Mouse (Mus musculus) liver, adult 2 months (tissue): ENCODE results near the gene Rcn3. TPM values are rescaled to one million over a fixed set of nuclear protein-coding genes. Genes with fewer than 3 reads are reported as not detected.

Experiments used
- DNase-seq: peaks from one replicate; pipeline ENCODE4 v3.0.0-alpha.2; 2011; ENCODE audit warnings: low read depth, low spot score; ENCODE audit errors: extremely low read depth
- H3K27ac ChIP-seq: fragments of 200-500 bp; replicated peaks from 2 replicates; pipeline ENCODE4 v1.5.1; 2012; ENCODE audit warnings: low read depth, mild to moderate bottlenecking, control low read depth, inconsistent platforms, low read length; ENCODE audit not compliant: insufficient read depth
- H3K27me3 ChIP-seq: fragments of 200-500 bp; 2 replicates; pipeline ENCODE4 v1.6.1; 2012; ENCODE audit warnings: mild to moderate bottlenecking, moderate library complexity, low read length, inconsistent platforms; ENCODE audit not compliant: control insufficient read depth, insufficient read depth
- H3K36me3 ChIP-seq: fragments of 200-500 bp; 2 replicates; pipeline ENCODE4 v1.6.1; 2012; ENCODE audit warnings: low read length, inconsistent platforms; ENCODE audit not compliant: control insufficient read depth, insufficient read depth
- H3K4me1 ChIP-seq: fragments of 200-500 bp; 2 replicates; pipeline ENCODE4 v1.6.1; 2011; ENCODE audit warnings: low read length; ENCODE audit not compliant: control insufficient read depth, insufficient read depth
- H3K4me3 ChIP-seq: fragments of 200-500 bp; 2 replicates; pipeline ENCODE4 v1.5.1; 2011; ENCODE audit warnings: low read depth, mild to moderate bottlenecking, control low read depth, low read length, moderate library complexity; ENCODE audit not compliant: insufficient read depth
- H3K79me2 ChIP-seq: fragments of 200-500 bp; 2 replicates; pipeline ENCODE4 v1.6.1; 2012; ENCODE audit warnings: inconsistent platforms, mild to moderate bottlenecking, low read length, moderate library complexity; ENCODE audit not compliant: control insufficient read depth, insufficient read depth
- H3K9ac ChIP-seq: fragments of 200-500 bp; 2 replicates; pipeline ENCODE4 v1.6.1; 2012; ENCODE audit warnings: low read depth, mild to moderate bottlenecking, control low read depth, inconsistent platforms, low read length
- CTCF ChIP-seq: fragments of 200-500 bp; IDR thresholded peaks from 2 replicates; pipeline ENCODE4 v1.5.1; 2011; ENCODE audit warnings: low read depth, low read length, control low read depth
- POLR2A ChIP-seq: fragments of 200-500 bp; IDR thresholded peaks from 2 replicates; pipeline ENCODE4 v1.6.1; 2011; ENCODE audit warnings: low read length, control low read depth; ENCODE audit not compliant: insufficient read depth; ENCODE audit errors: extremely low read depth
- WGBS: fragments of 180-500 bp; shearing (Covaris S2); methylation state at CpG from one replicate; pipeline ENCODE4 v1.1.7; 2018; 5-methylcytosine and 5-hydroxymethylcytosine counted together
- polyA plus RNA-seq: library from polyadenylated mRNA; depleted of rRNA; stranded (reverse); fragments of >200 nt; gene quantifications from 2 replicates; pipeline ENCODE4 v1.2.3, GENCODE M21; 2012; rRNA removed
- total RNA-seq: library from RNA; depleted of rRNA; stranded (reverse); fragments of >200 nt; gene quantifications from 2 replicates; pipeline ENCODE4 v1.2.3, GENCODE M21; 2014; rRNA removed

Gene Rcn3
- total RNA-seq, result 6.7 and 8.8 TPM in 2 replicates
- 14.9 and 16.3 TPM in 2 replicates for polyA plus RNA-seq

DNA sequence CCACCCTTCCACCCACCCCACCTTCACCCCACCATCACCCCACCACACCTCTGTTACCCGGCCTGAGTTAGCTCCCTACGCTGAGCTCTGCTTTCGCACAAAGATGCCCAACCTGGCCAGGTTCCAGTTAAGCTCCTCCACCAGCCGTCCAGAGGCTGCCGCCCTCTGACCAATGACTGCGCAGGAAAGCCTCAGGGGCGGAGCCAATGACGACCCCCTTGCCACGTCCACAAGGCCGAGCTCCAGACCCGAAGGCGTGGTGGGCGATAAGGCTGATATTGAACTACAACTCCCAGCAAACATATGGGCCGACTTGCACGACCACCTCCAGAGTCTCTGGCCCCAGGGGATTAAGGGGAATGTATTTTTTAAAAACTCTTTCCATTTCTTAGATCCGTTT is at the start of gene Rcn3:
Rcn3 (minus strand) TSS at position 174 of the 400 bp plus-strand sequence.
- no peaks in the 10 kb centered on the region for H3K27me3 ChIP-seq
- WGBS, result 4% methylated on average over 16 of the region's 16 CpGs
- peaks cover 5% of the 10 kb centered on the region; the same call in 1 of the 2 replicates for H3K36me3 ChIP-seq
- no peaks in the 10 kb centered on the region for H3K79me2 ChIP-seq
- no peak for DNase-seq
- peak within 1 kb of the TSS; percentile 53 for H3K4me3 ChIP-seq
- no peak for TF ChIP-seq CTCF
- TF ChIP-seq POLR2A, result no peak
- no peak within 1 kb of the TSS for H3K27ac ChIP-seq
- H3K4me1 ChIP-seq, result peaks cover under 1% of the 10 kb centered on the region; the same call in 1 of the 2 replicates
- H3K9ac ChIP-seq, result 0 out of 2 replicates have a peak within 1 kb of the TSS, but pooled peaks have one; percentile 36

DNA sequence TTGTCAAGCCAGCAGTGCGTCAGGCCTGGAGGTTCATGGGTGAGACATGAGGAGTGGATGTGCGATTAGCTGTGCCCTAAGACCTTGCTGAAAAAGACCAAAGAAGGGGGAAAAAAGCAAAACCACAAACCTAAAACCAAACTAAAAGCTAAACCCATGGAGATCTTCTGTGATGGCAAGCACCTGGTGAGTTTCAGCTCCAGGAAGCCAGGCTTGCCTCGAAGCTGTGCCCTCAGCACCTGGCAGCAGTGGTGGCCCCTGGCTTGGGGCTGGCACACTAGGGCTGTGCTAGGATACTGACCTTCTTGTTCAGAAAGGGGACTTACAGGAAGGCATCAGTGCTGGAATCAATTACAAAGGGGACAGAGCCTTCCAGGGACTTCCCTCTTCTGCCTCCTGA is 49.3 kb upstream of the Rcn3 start:
- no peak for TF ChIP-seq POLR2A
- no peak for TF ChIP-seq CTCF
- peaks cover 23% of the 10 kb centered on the region; the same call in 1 of the 2 replicates for H3K36me3 ChIP-seq
- no peaks in the 10 kb centered on the region for H3K27me3 ChIP-seq
- no peak overlapping the region for H3K4me3 ChIP-seq
- H3K27ac ChIP-seq, result no peak overlapping the region
- WGBS, result 95% methylated on average over 3 of the region's 3 CpGs
- H3K4me1 ChIP-seq, result peaks cover 8% of the 10 kb centered on the region; the same call in 1 of the 2 replicates
- DNase-seq, result no peak
- no peak overlapping the region for H3K9ac ChIP-seq
- H3K79me2 ChIP-seq, result no peaks in the 10 kb centered on the region

DNA sequence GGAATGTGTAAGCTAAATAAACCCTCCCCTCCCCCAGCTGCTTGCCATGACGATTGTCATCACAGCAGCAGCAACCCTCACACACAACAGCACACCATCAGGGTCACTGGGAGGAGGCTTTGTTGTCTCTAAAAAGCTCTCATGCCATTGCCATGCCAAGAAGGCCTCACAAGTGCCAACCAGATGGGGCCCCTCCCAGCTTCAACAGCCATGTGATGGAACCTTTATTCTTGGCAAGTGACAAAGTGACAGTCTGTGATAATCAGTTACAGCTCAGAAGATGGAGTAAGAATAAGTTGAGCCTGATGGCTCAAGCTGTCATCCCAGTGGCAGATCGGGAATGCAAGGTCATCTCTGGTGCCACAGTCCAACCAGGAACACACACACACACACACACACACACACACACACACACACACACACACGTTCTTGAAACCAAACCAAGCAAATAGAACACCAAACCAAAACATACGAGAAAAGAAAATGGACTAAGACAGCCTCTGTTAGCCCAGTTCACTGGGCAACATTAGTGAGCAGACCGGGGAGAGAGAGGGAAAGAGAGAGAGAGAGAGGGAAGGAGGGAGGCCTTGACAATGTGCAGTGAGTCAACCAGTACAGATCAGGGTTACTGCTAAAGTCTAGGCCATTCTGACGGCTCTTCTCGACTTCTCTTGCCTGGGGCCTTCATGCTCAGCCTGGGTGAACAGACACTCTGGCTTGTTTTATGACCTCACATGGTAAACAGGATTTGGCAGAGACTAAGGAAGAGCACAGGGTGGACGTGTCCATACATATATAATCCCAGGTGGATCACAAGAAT is 48.1 kb upstream of the Rcn3 start:
- no peak overlapping the region for H3K4me3 ChIP-seq

DNA sequence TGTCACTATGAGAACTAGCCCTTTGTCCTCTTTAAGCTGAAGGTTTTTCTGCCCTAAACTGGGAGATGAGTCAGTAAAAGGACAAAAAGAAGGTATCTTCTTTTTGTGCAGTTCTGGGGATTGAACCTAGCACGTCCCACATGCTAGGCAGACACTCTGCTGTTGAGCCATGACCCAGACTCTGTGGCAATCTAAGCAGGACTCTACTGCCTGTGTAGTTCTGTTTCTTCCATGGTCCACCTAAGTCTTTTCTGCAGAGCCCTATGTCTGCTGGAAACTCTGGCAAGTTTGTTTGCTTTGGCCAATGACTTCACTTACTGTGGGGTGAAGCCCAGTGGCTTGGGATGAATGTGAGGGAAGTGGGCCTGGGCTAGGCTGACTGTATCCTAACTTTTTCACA is 46.4 kb upstream of the Rcn3 start:
- WGBS, result 91% methylated on average over 1 of the region's 1 CpGs
- Histone ChIP-seq H3K4me1 (peaks cover 11% of the 10 kb centered on the region), H3K9ac (no peak overlapping the region), H3K27ac (no peak overlapping the region), H3K27me3 (no peaks in the 10 kb centered on the region), H3K4me3 (no peak overlapping the region), H3K36me3 (peaks cover 7% of the 10 kb centered on the region; the same call in 1 of the 2 replicates), H3K79me2 (no peaks in the 10 kb centered on the region; the same call in 1 of the 2 replicates)
- DNase-seq, result no peak
- TF ChIP-seq POLR2A (no peak), CTCF (no peak)

More for the DNA sequence above, 48.1 kb upstream of the Rcn3 start:
- TF ChIP-seq CTCF (no peak), POLR2A (no peak)
- peak overlapping the region; percentile 35 for H3K27ac ChIP-seq
- 47% methylated on average over 8 of the region's 8 CpGs for WGBS
- peak; percentile 48 for DNase-seq
- H3K79me2 ChIP-seq, result no peaks in the 10 kb centered on the region
- no peaks in the 10 kb centered on the region for H3K27me3 ChIP-seq
- H3K36me3 ChIP-seq, result peaks cover 17% of the 10 kb centered on the region; the same call in 1 of the 2 replicates
- peaks cover 11% of the 10 kb centered on the region for H3K4me1 ChIP-seq
- no peak overlapping the region for H3K9ac ChIP-seq

DNA sequence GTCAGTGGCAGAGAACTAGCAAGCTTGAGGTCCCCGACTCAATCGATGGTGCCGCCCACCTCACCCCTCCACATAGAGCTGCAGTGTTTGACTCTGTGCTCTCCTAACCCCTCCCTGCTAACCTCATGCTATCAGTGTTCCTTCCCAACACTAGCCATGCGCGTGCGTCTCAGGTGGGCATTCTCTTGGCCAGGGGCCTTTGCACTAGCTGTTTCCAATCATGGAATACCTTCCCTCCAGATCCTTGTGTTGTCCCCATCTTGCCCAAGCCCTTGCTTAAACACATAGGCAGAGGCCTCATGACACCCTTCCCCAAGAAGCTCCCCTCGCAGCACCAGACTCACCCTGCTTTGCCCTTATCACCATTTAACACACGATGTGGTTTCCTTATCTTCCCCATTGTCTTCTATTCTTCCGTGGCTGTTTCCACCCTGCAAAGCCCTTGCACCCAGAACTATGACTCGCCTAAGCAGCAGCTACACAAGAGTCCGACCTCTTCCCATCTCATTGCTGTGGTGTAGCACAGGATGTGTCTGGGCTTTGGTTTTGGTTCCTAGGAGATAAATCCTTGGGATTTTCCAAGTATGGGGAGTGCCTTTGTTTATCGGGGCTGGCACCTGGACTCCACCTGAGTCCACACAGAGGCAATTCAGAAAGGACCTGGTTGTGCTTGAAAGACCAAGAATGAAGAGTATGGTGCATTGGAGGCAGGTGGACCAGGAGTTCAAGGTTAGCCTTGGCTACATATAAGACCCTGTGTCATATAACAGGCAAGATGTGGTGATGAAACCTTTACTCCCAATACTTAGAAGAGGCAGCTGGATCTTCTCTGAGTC is 45.4 kb upstream of the Rcn3 start:
- no peak for TF ChIP-seq POLR2A
- TF ChIP-seq CTCF, result no peak
- Histone ChIP-seq H3K9ac (no peak overlapping the region), H3K79me2 (no peaks in the 10 kb centered on the region; the same call in 1 of the 2 replicates), H3K36me3 (peaks cover 3% of the 10 kb centered on the region; the same call in 1 of the 2 replicates), H3K27me3 (no peaks in the 10 kb centered on the region), H3K4me3 (no peak overlapping the region), H3K4me1 (peaks cover 11% of the 10 kb centered on the region), H3K27ac (no peak overlapping the region)
- WGBS, result 66% methylated on average over 12 of the region's 12 CpGs
- no peak for DNase-seq
